Mouse (Mus musculus): ENCODE data around the gene Pacsin3. TPM values are rescaled to one million over a fixed set of nuclear protein-coding genes. Genes with fewer than 3 reads are reported as not detected.
A peak's percentile ranks its signal among the peaks of the same experiment; 100 is the strongest.

Gene Pacsin3
- polyA plus RNA-seq, 2 experiments from 2014 or later: 0.69 to 1.4 TPM

DNA sequence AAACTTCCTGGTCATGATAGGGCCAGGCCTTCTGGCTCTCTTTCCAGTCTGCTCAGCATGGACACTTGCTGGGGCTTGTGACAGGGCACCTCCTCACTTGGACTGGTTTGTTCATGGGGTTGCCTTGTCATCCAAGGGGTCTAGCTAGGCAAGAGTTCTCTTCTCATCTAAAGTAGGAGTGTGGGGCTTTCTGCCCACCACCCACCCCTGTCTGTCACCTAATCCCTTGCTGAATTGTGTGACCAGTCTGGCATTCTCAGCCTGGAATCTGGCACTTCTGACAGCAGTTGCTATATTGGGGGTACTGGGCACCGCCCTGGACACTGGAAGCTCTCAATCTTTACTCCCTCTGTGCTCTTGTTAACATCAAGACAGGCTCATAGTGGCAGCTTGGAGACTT is 3.7 kb downstream of the Pacsin3 start:
- ATAC-seq: no peak

DNA sequence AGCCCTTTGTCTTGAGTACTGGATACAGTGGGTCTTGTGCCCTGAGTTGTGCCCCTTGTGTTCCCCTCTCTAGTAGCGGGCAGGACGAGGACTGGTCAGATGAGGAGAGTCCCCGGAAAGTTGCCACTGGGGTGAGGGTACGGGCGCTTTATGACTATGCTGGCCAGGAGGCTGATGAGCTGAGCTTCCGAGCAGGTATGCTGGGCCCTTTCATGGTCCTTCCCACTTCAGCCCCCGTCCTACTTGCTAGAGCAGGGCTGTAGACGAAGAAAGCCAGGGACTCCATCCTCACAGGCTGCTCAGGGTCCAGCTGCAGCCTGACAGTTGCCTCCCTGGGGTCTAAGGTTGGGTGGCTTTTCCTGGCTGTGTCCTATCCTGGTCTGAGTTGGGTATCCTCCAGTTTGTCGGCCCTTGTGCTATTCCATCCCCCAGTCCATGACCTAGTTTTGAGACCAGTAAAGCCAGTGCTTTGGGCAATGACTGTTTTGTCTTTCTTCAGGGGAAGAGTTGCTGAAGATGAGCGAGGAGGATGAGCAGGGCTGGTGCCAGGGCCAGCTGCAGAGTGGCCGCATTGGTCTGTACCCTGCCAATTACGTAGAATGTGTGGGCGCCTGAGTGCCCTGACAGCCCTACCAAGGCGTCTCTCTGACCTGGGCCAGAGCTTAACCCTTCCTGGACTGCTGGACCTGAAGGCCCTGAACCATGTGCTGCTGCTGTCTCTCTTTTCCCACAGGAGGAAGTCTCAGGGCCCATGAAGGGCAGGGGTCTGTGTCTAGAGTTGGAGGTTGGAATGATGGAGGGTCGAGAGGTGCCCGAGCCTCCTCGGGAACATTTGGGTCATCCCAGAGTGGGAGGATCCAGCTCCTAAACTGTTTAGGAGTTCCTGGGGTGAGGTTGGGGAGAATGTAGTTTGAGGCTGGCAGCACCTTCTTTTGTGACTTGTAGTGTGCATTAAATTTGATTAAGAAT is 8.2 kb downstream of the Pacsin3 start:
- no peak for ATAC-seq

DNA sequence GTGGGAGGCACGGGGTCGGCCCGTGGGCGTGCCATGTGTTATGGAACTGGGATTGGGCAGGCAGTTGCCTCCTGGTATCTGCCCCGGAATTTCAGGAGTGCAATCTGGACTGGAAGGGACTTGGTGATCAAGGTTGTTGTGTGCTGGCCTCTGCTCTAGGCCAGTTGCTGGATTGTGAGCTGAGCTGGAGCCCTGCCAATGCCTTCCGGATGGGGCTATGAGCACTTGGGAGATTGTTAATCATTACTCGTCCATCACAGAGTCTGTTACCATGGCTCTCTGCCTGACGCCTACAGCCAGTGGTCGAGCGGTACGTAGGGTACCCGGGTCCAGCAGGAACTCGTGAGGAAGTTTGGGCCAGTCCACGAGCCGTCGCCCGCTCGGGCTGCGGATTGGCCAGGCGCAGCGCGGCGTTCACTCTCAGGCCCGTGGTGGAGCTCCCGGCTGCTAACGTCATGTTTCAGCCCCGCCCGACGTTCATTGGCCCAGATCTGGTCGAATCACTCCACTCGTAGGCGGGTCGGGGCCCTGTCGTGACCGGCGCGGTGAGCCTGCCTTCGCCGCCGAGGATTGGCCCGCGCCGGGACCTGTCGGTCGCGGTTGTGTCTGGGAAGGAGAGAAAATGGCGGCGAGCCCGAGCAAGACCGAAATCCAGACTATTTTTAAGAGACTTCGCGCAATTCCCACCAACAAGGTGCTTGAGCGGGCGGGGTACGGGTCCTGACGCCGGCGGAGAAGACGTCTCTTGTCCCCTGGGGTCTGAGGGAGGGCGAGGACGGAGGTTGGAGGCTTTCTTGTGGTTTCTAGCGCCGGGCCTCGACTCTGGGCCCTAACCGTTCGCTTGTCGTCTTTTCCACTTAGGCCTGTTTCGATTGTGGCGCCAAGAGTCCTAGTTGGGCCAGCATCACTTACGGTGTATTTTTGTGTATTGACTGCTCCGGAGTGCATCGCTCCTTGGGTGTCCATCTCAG is 9.2 kb downstream of the Pacsin3 start, which contains the start of gene Arfgap2:
Gene Arfgap2, plus strand, starts transcription at position 264 of the 971 bp plus-strand sequence.
- ATAC-seq: peak; percentile 99

DNA sequence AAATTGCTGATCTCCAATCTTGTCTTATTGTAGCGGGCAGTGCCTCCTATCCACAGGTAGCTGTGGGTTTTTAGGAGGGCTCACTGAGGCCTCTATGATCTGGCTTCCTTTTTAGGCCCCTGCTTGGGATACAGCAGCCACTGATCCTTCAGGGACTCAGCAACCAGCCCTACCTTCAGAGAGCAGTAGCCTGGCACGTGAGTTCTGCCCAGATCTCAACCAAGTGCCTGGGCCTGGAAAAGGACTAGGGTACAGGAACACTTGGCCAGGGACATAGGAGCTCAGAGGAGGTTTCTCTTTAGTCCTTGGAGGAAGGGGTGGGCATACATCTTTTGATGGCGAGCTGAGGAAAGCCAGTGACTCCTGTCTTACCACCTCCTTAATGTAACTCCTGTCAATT is 12.3 kb downstream of the Pacsin3 start:
- ATAC-seq: no peak

DNA sequence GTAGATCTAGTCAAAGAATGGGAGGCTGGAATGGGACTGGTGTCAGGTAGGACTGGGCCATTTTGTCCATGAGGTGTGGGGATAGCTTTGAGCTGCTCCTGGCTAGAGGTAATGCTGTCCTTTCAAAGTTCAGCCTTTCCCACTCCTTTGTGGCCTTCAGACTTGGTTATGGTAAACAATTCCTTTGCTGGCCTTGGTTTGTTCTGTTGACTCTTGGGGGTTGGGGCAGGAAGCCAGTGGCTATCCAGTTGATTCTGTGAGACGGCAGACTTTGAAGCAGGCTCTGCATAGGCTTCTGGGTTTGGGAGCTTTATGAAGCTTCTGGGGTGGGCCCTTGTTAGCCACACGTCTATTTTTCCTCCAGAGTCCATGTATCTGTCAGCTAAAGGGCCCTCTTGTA is 13.0 kb downstream of the Pacsin3 start:
- no peak for ATAC-seq

DNA sequence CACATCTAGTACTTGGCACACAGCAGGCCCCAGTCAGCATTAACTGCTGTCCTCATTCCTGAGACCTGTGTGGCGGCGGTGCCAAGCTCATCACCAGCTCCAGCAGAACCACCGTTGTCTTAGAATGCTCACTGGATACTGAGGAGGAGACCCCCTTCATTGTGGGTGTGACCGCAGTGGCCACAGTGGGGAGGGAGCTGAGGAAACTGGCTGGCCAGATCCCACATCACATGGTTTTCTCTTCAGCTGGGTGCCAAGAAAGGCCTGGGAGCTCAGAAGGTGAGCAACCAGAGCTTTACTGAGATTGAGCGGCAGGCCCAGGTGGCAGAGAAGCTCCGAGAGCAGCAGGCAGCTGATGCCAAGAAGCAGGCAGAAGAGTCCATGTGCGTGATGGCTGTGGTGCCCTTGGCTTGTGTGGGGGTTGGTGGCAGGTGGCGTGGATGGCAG is 14.0 kb downstream of the Pacsin3 start:
- ATAC-seq: no peak

DNA sequence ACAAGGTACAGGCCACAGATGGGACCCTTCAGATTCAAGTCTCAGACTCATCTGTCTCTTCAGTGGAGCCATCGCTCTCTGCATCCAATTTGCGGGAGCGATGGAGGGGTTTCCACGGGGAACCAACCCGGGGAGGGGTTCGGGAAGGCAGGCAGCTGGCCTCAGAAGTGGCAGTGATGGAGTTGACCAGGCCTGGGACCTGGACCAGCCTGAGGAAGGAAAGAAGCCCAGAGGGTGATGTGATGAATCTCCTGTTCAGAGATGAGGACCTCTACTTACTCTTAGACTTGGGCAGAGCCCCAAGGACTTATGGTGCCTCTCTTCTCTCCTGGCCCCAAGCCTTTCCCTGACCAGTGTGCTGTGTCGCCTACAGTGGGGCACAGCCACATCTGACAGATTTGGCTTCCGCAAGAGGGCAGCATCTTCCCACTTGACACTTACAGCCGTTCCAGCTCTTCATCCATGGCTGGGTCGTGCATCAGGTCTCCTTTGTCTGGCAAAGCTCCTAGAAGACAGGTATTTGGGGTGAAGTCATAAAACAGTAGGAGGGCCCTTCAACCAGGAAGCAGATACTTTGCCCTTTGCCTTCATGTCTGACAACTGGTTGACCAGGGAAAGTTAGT is 23.1 kb downstream of the Pacsin3 start:
- no peak for ATAC-seq

DNA sequence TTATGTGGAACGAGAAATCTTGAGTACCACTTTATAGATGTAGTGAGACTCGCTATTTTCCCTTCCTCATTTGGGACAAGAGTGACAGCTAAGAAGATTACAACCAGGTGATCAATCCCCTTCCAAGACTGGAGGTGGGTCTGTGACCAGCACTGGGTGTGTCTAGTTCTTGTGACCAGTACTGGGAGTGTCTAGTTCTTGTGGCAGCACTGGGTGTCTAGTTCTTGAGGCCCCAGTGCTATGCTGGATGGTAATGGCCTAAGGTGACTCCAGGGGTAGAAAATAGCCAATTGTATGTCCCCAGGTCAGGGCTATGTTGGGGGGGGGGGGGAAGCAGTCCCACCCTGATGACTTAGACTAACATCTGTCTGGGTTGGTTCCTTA is 23.6 kb downstream of the Pacsin3 start:
- no peak for ATAC-seq

DNA sequence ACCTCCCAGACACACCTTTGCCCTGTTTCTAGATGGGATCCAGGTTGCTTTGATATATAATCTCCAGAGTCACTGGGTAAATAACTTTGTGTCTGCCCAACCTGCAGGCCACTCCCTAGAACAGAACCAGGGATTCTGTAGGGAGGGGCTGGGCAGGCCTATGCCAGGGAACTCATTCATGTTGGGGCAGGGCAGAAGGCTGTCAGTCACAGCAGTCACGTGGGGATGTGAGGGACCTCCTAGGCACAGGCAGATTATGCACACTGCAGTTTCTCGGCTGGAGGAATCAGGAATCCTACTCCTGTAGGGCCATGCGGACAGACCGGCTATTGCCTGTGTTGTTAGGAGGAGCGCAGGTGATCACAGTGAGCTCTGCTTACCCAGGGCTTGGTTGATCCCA is 25.6 kb downstream of the Pacsin3 start:
- no peak for ATAC-seq

DNA sequence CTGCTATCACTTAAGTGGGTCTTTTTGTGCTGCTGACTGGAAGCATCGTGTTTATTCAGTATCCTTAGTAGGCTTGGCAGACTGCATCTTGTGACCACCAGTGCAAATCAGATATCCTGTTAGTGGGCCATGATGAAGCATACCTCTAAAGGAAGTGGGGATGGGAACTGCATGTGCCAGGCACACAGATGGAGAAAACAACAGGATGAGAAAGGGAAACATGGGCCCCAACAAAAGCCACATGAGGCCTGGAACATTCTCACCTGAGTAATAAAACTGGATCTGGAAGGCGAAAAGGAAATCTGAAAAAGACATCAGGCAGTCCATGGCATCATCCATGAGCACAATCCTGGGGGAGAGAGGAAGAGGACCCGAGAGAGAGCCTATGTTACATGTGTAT is 28.2 kb downstream of the Pacsin3 start:
- no peak for ATAC-seq

DNA sequence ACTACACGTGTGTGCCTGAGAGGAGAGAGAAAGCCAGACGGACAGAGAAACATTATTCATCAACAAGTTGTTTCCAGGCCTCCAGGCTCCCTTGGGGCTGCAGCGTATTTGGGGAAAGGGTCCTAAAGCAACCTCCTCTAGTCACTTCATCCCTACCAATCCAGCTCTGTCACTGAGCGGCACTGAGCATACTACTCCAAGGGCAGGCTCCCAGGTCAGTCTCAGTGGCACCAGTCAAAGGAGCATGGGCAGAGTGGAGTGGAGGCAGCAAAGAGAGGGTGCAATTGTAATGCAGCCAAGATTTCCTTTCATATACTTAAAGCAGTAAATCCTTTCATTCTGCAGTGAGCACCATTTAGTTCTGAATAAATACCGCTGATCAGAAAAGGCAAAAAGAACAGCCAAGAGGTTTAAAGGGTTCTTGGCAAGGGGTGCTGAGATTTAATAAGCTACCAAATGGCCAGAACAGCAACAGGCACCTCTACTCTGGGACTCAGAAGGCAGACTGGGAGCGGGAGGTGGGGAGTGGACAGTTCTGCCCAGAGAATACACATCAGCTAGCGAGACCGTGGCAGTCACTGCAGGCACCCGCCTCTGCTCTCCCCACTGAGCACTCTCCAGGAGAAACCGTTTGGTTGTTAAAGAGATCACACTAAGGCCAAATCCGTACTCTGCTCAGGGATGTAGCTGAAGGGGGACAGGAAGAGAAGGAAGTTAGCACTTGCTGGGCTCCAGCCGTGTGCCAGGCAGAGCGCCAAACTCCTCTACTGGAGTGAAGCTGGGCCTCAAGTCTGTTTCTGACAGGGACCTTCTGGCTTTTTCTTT is 28.8 kb downstream of the Pacsin3 start:
- ATAC-seq: no peak

DNA sequence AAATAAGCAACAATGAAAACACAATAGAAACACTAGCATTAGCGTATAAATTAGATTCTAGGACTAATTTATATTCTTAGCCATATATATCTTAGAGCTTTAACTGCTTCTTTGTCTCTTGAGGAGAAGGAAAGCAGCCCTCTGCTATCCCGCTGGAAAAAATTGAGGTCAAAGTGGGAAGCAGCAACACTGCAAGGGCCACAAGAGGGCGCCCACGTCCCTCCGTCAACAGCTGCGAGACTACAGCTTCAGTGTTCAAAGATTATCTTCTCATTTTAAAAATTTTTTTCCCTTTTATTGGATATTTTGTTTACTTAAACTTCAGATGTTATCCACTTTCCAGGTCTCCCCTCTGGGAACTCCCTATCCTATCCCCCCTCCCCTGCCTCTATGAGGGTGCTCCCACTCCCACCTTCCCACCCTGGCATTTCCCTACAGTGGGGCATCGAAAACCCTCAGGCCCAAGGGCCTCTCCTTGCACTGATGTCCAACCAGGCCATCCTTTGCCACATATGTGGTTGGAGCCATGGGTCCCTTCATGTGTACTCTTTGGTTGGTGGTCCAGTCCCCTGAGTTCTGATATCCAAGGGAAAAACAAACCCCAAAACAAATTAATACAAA is 30.2 kb downstream of the Pacsin3 start:
- ATAC-seq: peak; percentile 37

DNA sequence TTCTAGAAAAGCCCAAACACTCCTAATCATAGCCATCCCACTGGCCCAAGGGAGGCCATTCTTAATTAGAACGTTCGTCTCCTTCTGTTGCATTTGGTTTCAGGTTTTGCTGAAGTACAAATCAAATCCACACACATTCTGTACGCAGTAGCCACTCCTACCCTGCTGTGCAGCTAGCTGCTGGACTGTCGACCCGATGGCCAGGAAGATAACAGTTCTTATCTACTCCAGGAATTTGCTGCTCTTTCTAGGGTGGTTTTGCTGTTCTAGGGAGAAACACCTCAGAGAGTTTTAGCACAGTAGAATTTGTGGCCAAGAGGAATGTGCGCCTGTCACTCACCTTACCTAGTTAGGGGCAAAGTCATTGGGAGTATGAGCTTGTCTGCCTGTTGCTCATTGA is 31.8 kb downstream of the Pacsin3 start:
- no peak for ATAC-seq

DNA sequence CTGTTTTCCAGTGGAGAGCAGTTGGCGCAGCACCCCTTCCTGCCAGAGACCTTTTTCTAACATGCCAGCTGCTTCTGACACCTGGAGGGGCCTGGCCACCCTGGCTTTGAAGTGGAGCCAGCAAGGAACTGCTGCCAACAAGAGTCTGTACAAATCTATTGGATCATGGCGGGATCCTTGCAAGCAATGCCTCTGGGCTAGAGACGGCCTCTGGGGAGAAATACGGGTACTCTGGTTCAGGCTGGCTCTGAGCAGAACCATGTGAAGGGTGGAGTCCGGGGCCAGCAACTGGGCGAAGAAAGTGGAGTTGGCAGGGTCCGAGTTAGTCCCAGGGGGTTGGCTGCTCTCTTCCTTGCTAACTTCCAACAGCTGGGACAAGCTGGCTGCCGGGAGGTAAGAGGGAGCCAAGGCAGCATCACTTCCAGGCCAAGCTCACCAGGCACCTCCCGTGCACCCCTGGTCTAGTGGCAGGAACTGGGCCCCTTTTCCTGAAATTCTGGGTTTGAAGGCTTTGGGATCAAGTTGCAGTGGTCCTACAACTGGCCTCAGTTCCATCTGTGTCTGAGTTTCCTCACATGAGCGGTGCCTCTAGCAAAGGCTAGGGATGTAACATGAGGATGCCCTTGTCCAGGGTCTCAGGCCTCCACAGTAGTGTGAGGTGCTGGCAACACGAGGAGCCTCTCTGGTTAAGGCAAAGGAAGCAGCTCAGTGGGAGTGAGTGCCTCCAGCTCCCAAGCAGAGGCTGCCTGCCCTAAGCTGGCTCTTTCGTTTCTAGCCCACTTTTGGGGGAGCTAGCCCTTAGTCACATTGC is 35.6 kb downstream of the Pacsin3 start:
- no peak for ATAC-seq

DNA sequence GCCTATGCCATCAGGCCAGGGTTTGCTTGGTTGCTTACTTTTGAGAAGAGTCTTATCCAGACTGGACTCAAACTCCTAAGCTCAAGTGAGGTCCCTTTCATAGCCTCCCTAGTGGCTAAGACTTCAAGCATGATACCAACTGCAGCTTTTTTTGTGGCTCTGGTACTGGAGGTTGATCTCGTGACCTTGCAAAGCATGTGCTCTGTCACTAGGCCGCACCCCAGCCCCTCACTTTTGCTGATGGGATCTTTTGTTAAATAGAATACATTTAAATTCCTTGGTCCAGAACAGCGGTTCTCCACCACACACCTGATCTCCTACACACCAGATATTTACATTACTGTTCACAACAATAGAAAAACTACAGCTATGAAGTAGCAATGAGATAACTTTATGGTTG is 38.5 kb downstream of the Pacsin3 start:
- no peak for ATAC-seq

DNA sequence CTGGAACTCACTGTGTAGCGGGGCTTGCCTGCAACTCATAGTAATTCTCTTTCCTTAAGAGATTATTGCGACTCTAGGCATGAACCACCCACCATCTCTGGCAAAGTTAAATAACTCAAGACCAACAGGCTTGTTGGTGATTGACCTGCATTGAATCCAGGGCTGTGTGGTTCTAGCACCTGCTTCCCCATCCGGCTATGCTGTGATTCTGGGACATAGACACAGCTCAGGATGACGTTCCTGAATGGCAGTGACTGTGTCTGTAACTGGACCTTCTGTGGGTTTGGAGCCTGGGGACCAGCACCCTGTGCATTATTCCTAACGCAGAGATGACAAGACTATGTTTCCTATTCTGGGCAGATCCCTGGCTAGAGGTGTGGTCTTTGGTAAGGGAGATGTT is 40.1 kb downstream of the Pacsin3 start:
- no peak for ATAC-seq

DNA sequence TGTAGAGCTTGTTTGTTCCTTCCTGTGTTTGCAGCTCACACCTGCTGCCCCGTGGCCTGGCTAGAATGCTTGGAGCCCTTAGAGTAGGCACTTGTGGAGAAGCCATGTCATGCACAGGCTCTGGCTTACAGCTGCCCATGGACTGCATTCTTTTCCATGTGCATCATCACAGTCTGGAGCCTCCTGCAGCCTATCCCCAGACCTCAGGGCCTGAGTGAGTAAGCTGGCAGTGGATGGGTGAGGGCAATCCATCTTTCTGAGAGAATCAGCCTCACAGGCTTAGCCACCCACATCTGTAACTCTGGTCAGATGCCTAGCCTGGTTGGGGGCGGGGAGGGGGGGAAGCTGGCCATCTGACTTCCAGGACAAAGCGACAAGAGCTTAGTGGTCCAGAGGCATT is 43.4 kb downstream of the Pacsin3 start:
- no peak for ATAC-seq

DNA sequence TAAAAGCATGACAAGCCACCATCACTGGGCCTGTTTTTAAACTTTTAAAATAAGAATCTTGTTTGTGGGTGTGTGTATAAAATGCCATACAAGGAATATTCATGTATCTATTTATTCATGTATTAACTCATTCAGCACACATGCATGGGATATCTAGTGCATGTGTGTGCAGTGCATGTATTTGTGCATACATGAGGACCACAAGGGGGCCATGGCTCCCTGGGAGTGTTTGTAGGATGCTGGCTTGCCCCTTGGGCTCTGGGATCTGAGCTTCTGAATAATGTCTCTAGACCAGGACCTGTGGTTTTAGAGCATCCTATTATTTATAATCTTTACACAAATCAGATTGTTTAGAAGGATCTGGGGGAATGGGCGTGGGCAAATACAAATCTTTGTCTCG is 45.0 kb downstream of the Pacsin3 start:
- no peak for ATAC-seq

DNA sequence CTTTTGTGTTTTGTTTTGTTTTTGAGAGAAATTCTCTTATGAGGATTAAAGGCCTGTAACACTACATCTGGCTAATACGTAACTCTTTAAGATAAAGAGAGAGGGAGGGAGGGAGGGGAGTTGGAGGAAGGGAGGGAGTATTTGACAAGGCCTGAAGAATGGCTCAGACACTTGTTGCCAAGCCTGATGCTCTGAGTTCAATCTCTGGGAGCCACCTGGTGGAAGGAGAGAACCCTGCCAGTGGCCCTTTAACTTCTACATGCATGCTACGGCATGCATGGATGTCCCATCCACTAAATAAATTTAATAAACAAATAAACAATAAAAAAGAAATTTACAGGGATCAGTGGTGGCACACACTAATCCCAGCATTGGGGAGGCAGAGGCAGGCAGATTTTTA is 46.1 kb downstream of the Pacsin3 start:
- no peak for ATAC-seq

DNA sequence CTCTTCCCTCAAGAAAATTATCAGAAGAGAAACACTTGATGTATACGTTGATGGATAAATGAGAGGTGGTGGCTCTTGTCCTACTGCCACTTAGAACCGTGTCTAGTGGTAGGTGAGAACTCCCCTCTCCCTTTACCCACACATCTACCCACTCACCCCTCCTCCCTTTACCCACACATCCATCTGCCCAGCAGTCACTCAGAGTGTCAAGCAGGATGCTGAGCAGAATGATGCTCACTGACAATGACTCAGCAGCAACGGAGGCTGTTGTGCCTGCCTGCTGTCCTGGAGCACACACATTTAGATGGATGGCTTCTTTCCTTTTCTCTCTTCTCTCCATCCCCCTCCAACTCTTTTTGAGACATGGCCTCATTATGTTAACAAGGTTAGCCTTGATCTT is 47.1 kb downstream of the Pacsin3 start:
- no peak for ATAC-seq

DNA sequence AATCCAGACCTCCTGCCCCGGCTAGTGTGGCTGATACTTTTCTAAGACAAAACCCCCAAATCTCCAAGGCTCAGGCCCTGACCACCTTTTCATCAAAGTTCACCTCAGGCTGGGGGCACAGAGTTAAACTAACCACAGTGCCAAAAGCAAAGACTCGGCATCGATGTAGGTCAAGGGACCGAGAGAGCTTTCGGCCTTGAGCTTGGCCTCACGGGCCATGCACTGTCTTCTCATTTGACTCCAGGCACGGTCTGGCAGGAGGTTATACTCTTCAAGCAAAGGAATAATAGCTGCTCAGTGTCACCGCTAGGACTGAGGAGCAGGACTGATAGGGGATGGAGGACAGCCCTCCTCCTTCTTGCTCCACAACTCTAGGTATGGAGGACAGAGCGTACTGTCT is 50.2 kb downstream of the Pacsin3 start:
- no peak for ATAC-seq
